Mouse (Mus musculus) bone marrow, adult 2 months (tissue): ENCODE data around the gene Il34.

Experiments used
- CTCF ChIP-seq: fragments of 200-500 bp; IDR thresholded peaks from 2 replicates; pipeline ENCODE4 v1.5.1; 2011; ENCODE audit warnings: low read length, control low read depth; ENCODE audit not compliant: control insufficient read depth, insufficient read depth
- POLR2A ChIP-seq: fragments of 200-500 bp; IDR thresholded peaks from 2 replicates; pipeline ENCODE4 v1.6.1; 2011; ENCODE audit warnings: low read depth, mild to moderate bottlenecking, control low read depth, low read length, borderline replicate concordance; ENCODE audit not compliant: control insufficient read depth

DNA sequence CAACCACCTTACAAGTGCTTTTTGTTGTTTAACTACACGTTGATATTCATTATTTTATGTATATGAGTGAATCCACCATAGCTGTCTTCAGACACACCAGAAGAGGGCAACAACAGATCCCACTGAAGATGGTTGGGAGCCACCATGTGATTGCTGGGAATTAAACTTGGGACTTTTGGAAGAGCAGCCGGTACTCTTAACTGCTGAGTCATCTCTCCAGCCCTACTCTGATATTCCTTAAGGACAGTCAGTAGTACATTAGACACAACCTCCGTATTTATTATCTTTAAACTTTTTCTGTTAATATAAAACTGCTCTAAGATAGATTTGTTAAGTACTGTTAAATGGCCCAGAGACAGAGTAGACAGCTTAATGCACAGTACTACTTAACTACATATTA, 26.2 kb upstream of the Il34 start:
- TF ChIP-seq CTCF (no peak), POLR2A (no peak)
